Mouse (Mus musculus): ENCODE measurements around the gene Gm32742. TPM values are rescaled to one million over a fixed set of nuclear protein-coding genes. Genes with fewer than 3 reads are reported as not detected.

The Gm32742 gene
- polyA plus RNA-seq, 1 experiment from 2014 or later = not detected

DNA sequence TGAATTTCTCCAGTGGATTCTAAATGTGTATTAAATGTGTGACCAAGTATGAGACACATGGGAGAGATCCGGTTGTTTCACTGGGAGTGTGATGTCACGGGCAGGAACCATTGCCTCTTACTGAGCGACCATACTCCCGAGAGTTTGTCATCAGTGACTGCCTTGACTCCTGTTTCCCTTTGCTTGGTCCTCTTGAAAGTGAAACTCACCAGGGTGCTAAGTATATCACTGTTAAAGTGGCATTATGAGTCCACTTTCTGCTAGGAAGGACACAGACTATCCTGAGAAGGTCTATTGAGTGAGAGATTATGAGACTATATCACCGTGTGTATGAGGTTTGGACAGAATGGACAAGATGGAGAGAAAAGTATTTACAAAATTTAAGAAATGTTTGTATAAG, 83.7 kb downstream of the Gm32742 start:
- H3K27me3 ChIP-seq (ENCODE audit: insufficient read depth, low read length) = no peaks in the 10 kb centered on the region
- H3K27ac ChIP-seq = no peak overlapping the region
- H3K9ac ChIP-seq (ENCODE audit: low read depth, low read length) = no peak overlapping the region
- 78% methylated on average over 5 of the region's 5 CpGs for WGBS
- H3K9me3 ChIP-seq (replicated peaks; ENCODE audit: low read length) = no peaks in the 10 kb centered on the region
- peaks cover 4% of the 10 kb centered on the region for H3K4me1 ChIP-seq (replicated peaks; ENCODE audit: insufficient read depth, low read length)
- TF ChIP-seq CTCF (IDR thresholded peaks at IDR 0.05; ENCODE audit: low read depth) = no peak
- H3K4me2 ChIP-seq (ENCODE audit: low read length) = no peak overlapping the region
- no peak for ATAC-seq (replicated peaks; ENCODE audit: low FRiP score, low read depth)
- H3K36me3 ChIP-seq (ENCODE audit: insufficient read depth, low read length) = no peaks in the 10 kb centered on the region
- no peak overlapping the region for H3K4me3 ChIP-seq (replicated peaks; ENCODE audit: low read depth, low read length)
- DNase-seq (ENCODE audit: low spot score) = no peak

MicroRNAs encoded within 50 kb of the gene (microRNA counts, 519-probe panel; counts per million panel counts)
- microRNA mmu-miR-34b-3p (330 counts per million, percentile 68 among the panel's probes with 10 or more counts), microRNA mmu-miR-34b-5p (330 counts per million, percentile 68 among the panel's probes with 10 or more counts), microRNA mmu-miR-34c (330 counts per million, percentile 68 among the panel's probes with 10 or more counts)

Small RNAs within 50 kb of the gene (microRNA-seq; reads per million reads assigned to microRNA genes)
- gene Mir34b = 26.8 reads per million, percentile 37 among the genes with 10 or more reads in this experiment
- gene Mir34c = 680 reads per million, percentile 73 among the genes with 10 or more reads in this experiment

Other genes with a start within 250 kb of the Gm32742 start
- 11.8 and 12.5 TPM in 2 replicates for gene Sik2, start 156.4 kb downstream of the Gm32742 start, polyA plus RNA-seq (2015; fragmentation: Nextera tagmentation; extraction: Ambion mirVana)
- not detected in 2 replicates for gene Btg4, start 104.6 kb downstream of the Gm32742 start, polyA plus RNA-seq (2015; fragmentation: Nextera tagmentation; extraction: Ambion mirVana)
- gene Layn, start 88.4 kb downstream of the Gm32742 start, polyA plus RNA-seq (2015; fragmentation: Nextera tagmentation; extraction: Ambion mirVana) = 8.0 and 8.5 TPM in 2 replicates
- 0.14 TPM in 1 of 2 replicates, not detected in the other for gene 4833427G06Rik, start 63.4 kb downstream of the Gm32742 start, polyA plus RNA-seq (2015; fragmentation: Nextera tagmentation; extraction: Ambion mirVana)
- gene Pou2af1, start 48.2 kb upstream of the Gm32742 start, polyA plus RNA-seq (2015; fragmentation: Nextera tagmentation; extraction: Ambion mirVana) = not detected in 2 replicates
- 4.2 and 4.8 TPM in 2 replicates for gene Colca2, start 113.1 kb upstream of the Gm32742 start, polyA plus RNA-seq (2015; fragmentation: Nextera tagmentation; extraction: Ambion mirVana)
- not detected in 2 replicates for gene 1810046K07Rik, start 163.4 kb upstream of the Gm32742 start, polyA plus RNA-seq (2015; fragmentation: Nextera tagmentation; extraction: Ambion mirVana)

Data from kidney, postnatal 0 days (tissue).